Mouse (Mus musculus): ENCODE results near the gene Clstn1.

Gene Clstn1

GRCm38 (mm10) chr4:149635915-149636415 is 49.7 kb downstream of the Clstn1 start:
- DNase-seq (ENCODE audit: low spot score): no peak

DNA sequence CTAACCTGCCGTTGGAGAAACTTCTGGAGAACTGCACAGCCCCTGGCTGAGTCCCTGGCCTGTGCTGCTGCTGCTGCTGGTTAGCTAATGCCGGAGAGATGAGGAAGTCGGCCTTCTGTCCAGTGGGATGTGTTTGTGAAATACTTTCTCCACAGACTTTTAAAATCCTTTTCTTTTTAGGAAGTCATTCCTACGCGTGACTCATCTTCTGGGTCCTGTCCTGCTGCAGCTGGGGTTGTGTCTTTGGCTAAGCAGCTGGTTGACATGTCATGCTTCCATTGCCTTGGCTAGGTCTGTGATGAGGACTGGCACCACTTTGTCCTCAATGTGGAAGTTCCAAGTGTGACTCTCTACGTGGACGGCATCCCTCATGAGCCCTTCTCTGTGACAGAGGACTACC is 51.7 kb downstream of the Clstn1 start:
- no peak for DNase-seq (ENCODE audit: low spot score)

DNA sequence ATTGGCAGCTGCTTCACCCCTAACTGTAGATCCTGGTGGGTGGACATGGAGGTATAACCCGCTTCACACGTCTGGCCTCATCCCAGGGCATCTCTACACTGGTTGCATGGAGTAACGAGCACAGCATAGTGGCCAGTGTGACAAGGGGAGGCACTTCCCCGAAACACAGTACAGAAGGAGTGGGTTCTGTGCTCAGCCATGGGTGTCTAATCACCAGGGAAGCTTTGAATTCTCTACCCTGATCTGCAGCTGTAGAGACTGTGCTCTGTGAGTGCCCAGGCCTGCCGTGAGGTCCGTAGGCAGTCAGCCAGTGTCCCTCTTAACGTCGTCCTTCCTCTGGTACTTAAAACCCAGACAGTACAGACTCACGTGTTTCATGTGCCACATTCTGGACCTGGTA is 54.6 kb downstream of the Clstn1 start:
- DNase-seq (ENCODE audit: low spot score): no peak

GRCm38 (mm10) chr4:149641400-149641799 is 55.1 kb downstream of the Clstn1 start:
- no peak for DNase-seq (ENCODE audit: low spot score)

DNA sequence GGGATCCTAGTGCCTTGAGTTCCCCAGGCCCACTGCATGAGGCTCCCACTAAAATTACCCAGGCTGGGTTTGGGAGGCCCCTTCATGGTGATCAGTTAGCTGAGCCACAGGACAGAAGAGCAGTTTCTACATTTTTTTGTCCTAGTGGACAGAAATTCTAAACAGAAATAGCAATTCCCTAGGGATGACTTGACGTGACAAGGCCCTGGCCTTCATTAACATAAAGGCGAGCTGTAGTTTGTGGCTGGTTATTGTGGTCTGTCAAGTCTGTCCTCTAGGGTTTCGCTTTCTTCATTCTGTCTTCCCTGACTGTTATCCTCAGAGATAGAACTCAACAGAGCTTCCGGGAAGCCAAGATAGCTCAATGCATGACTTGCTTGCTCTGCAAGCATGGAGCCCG is 55.7 kb downstream of the Clstn1 start:
- no peak for DNase-seq (ENCODE audit: low spot score)

GRCm38 (mm10) chr4:149645761-149646160 is 59.5 kb downstream of the Clstn1 start:
- no peak for DNase-seq (ENCODE audit: low spot score)

- DNase-seq (ENCODE audit: low spot score): no peak
Measured at GRCm38 (mm10) chr4:149648031-149648805, 62.0 kb downstream of the Clstn1 start.

DNA sequence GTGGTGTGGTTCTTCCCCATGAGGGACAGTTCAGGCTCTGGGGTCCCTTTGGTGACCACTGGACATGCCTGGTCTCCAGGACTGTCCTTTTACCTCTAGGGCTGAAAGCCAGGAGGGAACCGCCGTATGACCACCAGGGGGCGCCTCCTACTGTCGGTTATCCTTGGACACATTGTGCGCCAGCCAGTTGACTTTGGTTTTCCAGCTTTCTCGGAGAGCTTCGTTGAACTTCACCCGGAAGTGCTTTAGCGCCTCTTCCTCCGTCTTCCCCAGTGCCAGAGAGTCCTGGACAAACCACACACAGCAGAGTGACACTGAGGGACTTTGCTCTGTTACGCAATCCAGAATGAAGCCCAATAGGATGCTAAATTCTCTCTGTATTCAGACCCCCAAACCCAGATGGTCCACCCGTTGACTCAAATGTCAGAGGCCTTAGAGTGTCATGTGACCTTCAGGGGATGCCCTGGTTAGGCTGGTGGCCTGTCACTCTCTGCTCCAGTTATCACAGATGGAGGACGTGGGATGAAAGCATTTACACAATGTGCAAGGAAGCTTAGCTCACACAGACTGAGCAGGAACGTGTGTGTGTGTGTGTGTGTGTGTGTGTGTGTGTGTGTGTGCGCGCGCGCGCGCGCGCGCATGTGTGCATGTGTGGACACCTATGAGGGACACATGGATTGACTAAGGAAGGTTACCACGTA is 64.4 kb downstream of the Clstn1 start:
- DNase-seq (ENCODE audit: low spot score): peak; percentile 95

DNA sequence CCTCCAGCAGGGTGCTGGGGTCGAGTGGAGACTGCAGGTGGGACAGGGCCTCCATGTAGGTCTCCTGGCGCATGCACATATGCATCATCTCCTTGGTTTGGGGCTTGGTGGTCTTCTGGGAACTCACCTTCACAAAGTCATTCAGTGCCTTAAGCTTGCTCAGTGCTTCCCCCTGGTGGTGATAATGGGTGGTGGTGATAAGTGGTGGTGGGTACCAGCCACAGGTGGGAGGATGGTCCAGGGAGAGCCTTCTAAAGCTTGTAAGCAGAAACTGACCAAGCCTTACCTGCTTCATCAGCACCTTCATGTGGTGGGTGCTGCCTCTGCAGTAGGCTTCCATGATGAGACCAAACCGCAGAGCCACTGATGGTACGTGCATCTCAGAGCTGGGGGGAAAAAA is 68.0 kb downstream of the Clstn1 start:
- DNase-seq (ENCODE audit: low spot score): peak; percentile 68

DNA sequence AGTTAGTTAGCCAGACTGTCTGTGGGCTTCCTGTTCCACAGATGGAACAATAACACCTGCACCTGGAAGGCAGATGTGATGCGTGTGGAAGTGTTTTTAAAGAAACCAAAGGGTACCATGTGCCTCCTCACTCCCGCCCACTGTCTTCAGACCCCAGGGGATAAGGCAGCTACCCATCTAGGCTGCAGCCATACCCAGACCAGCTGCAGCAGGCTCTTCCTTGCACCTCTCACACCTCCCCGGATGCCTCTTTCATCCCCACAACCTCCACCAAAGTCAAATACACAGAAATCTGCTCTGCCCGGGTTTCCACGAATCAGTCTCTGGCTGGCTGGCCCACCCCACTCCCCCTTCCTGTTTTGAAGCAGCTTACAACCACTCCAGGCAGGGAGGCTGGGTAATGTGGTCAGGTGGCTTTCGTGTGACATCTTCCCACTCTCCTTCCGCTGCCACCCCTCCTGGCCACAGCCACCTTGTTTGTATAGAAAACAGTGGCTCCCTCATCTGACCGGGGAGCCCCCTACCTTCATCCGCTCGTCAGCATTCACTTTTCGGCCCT is 71.7 kb downstream of the Clstn1 start:
- no peak for DNase-seq (ENCODE audit: low spot score)

GRCm38 (mm10) chr4:149659495-149660116 is 73.3 kb downstream of the Clstn1 start:
- DNase-seq (ENCODE audit: low spot score): no peak

- DNase-seq (ENCODE audit: low spot score): no peak
Measured at GRCm38 (mm10) chr4:149660598-149660997, 74.3 kb downstream of the Clstn1 start.

- DNase-seq (ENCODE audit: low spot score): no peak
Measured at GRCm38 (mm10) chr4:149661967-149662589, 75.8 kb downstream of the Clstn1 start.

GRCm38 (mm10) chr4:149663849-149664503 is 77.7 kb downstream of the Clstn1 start:
- DNase-seq (ENCODE audit: low spot score): no peak

DNA sequence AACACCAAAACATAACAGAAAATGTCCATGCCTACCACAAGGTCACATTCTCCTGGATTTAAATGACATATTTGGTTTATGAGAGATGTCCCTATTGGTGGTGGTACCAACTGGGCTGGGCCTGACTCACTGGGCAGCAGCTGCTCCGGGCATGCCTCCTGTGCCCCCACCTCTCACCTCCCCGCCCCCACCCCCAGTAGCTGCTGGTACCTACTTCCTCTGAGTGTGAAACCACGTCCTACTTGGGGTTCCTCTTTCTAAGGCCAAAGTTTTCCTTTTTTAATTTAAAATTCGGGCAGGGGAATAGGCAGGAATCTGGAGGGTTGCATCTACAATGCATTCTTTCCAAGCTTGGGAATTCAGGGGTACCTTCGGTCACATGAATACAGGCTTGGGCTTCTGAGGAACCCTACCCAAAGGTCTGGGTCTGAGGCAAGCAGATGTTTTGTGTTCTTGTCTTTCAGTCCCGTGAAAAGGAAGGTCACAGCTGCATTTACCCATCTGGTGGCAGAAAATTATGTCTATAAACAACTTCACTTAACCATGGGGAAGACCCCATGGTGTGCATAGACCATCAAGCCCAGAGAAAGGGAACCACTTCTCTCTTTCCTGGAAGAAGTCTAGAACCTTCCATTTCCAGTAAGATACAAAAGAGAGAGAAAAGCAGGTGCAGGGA is 78.9 kb downstream of the Clstn1 start:
- no peak for DNase-seq (ENCODE audit: low spot score)

DNA sequence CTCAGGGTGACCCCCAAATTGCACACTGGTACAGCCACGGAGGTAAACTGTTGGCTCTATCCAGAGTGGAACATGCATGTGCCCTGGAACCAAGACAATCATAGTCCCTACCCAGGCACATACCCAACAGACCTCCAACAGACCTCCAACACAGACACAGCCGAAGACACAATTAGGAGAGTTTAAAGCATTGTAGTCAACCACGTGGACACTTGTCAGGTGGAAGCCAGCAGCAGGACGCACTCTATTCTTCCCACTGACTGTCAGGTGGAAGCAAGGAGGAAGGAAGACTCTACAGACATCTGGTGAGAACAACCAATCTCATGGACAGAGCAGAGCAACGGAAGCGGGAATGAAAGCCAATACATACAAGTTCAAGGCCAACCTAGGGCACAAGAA is 79.4 kb downstream of the Clstn1 start:
- DNase-seq (ENCODE audit: low spot score): no peak

DNA sequence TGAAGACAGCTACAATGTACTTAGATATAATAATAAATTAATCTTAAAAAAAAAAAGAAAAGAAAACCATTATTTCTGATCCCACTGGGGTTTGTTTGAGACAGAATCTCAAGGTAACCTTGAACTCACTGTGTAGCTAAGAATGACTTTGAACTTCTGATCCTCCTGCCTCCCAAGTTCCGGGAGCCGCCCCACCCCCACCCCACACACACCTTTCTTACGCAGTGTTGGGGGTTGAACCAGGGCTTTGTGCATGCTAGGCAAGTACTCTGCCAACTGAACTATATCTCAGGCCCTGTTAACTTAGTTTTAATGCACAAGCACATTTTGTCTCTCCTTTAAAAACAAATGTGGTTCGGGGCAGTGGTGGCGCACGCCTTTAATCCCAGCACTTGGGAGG is 84.9 kb downstream of the Clstn1 start:
- no peak for DNase-seq (ENCODE audit: low spot score)

- DNase-seq (ENCODE audit: low spot score): no peak
Measured at GRCm38 (mm10) chr4:149672747-149673146, 86.5 kb downstream of the Clstn1 start.

DNA sequence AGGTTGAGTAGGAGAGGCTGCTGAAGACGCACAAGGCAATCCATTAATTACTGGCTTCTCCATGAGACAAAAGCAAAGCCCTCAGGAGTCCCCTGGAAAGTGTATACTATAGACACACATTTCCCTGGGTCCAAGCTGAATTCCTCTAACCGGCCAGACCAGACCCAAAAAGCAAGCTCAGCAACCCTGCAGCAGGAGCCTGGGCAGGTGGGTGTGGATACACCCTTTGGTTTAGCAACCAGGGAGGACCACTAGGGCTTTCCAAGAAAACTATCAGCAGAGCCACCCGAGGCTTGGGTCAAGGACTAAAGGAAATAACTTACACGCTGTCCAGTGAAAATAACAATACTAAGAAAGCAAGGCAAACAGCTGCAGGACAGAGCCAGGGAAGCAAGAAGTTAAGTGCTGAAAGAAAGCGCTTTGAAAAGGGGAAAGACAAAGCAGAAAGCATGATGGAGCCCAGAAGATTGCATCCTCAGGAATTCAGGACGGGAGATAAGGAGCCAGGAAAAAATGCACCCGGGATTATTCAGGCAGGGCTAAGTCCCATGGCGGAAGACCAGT is 88.6 kb downstream of the Clstn1 start:
- no peak for DNase-seq (ENCODE audit: low spot score)

DNA sequence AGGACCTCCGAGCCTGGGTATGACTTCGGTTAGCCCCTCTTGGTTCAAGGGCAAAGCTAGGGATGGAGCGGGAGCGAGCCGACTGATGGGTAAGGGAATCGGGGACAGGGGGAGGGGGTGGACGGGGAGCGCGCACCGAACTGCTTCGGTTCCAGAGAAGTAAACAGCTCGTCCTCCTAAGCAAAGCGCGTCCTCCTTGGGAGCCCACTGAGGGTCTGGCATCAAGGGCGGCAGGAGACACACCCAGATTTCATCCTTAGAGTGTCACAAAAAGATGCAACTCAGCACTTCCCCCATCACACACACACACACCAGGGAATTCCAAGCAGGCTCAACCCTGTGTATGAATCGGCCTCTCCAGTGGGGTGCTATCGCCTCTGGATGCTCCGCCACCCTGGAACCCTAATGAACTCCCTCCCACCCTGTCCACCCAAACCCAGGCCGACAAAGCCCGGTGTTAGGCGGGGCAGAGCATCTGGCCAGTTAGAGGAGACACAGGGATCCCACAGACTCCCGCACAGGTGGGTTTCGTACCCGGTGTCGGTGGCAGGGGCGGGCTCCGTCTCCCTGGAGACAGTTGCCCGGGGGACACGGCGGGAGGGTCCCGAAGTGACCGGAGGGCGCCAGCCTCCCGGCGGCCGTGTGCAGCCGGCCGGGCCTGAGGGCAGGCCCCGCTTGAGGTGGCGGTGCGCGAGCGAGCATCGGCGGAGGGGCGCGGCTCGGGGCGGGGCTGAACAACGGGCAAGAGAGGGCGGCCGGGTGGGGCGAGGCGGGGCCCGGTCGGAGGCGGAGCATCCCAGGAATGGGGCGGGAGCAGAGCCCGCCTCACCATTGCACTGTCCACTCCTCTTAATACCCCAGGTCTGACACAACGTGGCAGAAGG is 89.4 kb downstream of the Clstn1 start:
- DNase-seq (ENCODE audit: low spot score): peak; percentile 92
